Mouse (Mus musculus) limb, embryonic 14.5 days (tissue): ENCODE measurements around the gene Hist1h3i. TPM values are rescaled to one million over a fixed set of nuclear protein-coding genes. Genes with fewer than 3 reads are reported as not detected.
"Not testable (repeated sequence)": the region's sequence is repeated elsewhere in the genome, so short reads cannot be mapped to it uniquely, and the experiment has no call there.

Experiments
- ATAC-seq: fragments of 200-750 bp; cut with Nextera tagmentation; 2 replicates; pipeline ENCODE4 v1.8.0; 2017; ENCODE audit warnings: low read depth, moderate number of reproducible peaks, moderate TSS enrichment; ENCODE audit not compliant: low FRiP score
- DNase-seq: peaks from one replicate; pipeline ENCODE4 v3.0.0-alpha.2; 2015; ENCODE audit warnings: low spot score
- H3K27ac ChIP-seq: fragments of 300-500 bp; sonication (generic); replicated peaks from 2 replicates; pipeline ENCODE4 v1.5.1; 2014; ENCODE audit warnings: low read depth, mild to moderate bottlenecking, low read length, moderate library complexity, mixed read lengths
- H3K27me3 ChIP-seq: fragments of 300-500 bp; sonication (generic); 2 replicates; pipeline ENCODE4 v1.6.1; 2014; ENCODE audit warnings: low read length, mixed read lengths; ENCODE audit not compliant: control insufficient read depth, insufficient read depth
- H3K36me3 ChIP-seq: fragments of 300-500 bp; sonication (generic); 2 replicates; pipeline ENCODE4 v1.6.1; 2014; ENCODE audit warnings: mild to moderate bottlenecking, low read length, moderate library complexity, mixed read lengths; ENCODE audit not compliant: control insufficient read depth, insufficient read depth
- H3K4me1 ChIP-seq: fragments of 300-500 bp; sonication (generic); 2 replicates; pipeline ENCODE4 v1.6.1; 2014; ENCODE audit warnings: antibody characterized with exemption, low read length, mixed read lengths; ENCODE audit not compliant: control insufficient read depth, insufficient read depth
- H3K4me2 ChIP-seq: fragments of 300-500 bp; sonication (generic); replicated peaks from 2 replicates; pipeline ENCODE4 v1.6.1; 2014; ENCODE audit warnings: low read depth, mild to moderate bottlenecking, low read length, moderate library complexity; ENCODE audit not compliant: severe bottlenecking
- H3K4me3 ChIP-seq: fragments of 300-500 bp; sonication (generic); replicated peaks from 2 replicates; pipeline ENCODE4 v1.5.1; 2014; ENCODE audit warnings: low read length
- H3K9ac ChIP-seq: fragments of 300-500 bp; sonication (generic); 2 replicates; pipeline ENCODE4 v1.6.1; 2014; ENCODE audit warnings: mild to moderate bottlenecking, low read depth, low read length, moderate library complexity; ENCODE audit not compliant: severe bottlenecking
- H3K9me3 ChIP-seq: fragments of 300-500 bp; sonication (generic); 2 replicates; pipeline ENCODE4 v1.6.1; 2016; ENCODE audit warnings: low read length; ENCODE audit not compliant: control insufficient read depth
- POLR2A ChIP-seq: fragments of 200-500 bp; IDR thresholded peaks from 2 replicates; pipeline ENCODE4 v1.8.0; 2012; ENCODE audit warnings: inconsistent platforms, mild to moderate bottlenecking, moderate library complexity, borderline replicate concordance; ENCODE audit not compliant: insufficient read depth, insufficient read length; ENCODE audit errors: extremely low read depth
- WGBS: fragments of 180-500 bp; shearing (Covaris S2); extraction: QIAGEN DNeasy Blood & Tissue Kit; methylation state at CpG from one replicate; pipeline ENCODE4 v1.1.7; 2014; 5-methylcytosine and 5-hydroxymethylcytosine counted together
- polyA plus RNA-seq, 2 experiments: library from polyadenylated mRNA; depleted of rRNA in 1 of 2; stranded (reverse) in 1 of 2; unstranded in 1 of 2; fragments of >200 nt; fragmentation: Nextera tagmentation in 1 of 2; extraction: Ambion mirVana in 1 of 2; gene quantifications; 2 replicates each; pipeline versions ENCODE4 v1.2.1 to v1.2.3; 2012 to 2014

Gene Hist1h3i
- polyA plus RNA-seq, 2 experiments: 39.9 to 142 TPM

DNA sequence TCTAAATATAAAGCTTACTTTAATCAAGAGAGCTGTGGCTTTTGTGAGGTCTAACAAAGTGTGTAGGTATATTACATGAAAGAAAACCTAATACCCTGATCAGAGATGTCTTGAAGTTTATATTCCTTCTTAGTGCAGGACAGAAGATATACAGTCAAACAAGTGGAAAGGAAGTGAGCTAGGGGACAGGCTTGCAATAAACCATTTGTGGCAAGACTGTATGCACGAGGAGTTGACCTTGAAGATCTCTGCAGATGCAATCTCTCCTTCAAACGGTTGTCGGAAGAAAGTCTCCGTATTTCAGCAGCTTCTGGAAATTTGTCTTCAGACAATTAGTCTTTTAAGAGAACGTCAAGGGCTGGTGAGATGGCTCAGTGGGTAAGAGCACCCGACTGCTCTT lies 6.8 kb upstream of the Hist1h3i start:
- WGBS: 58% methylated on average over 6 of the region's 6 CpGs
- no peak overlapping the region for H3K4me3 ChIP-seq
- H3K9me3 ChIP-seq: no peaks in the 10 kb centered on the region
- ATAC-seq (no peak), DNase-seq (no peak)
- H3K9ac ChIP-seq: no peak overlapping the region
- H3K27ac ChIP-seq: no peak overlapping the region
- H3K4me1 ChIP-seq: peaks cover 19% of the 10 kb centered on the region
- H3K36me3 ChIP-seq: no peaks in the 10 kb centered on the region
- H3K27me3 ChIP-seq: no peaks in the 10 kb centered on the region
- no peak for TF ChIP-seq POLR2A
- no peak overlapping the region for H3K4me2 ChIP-seq

DNA sequence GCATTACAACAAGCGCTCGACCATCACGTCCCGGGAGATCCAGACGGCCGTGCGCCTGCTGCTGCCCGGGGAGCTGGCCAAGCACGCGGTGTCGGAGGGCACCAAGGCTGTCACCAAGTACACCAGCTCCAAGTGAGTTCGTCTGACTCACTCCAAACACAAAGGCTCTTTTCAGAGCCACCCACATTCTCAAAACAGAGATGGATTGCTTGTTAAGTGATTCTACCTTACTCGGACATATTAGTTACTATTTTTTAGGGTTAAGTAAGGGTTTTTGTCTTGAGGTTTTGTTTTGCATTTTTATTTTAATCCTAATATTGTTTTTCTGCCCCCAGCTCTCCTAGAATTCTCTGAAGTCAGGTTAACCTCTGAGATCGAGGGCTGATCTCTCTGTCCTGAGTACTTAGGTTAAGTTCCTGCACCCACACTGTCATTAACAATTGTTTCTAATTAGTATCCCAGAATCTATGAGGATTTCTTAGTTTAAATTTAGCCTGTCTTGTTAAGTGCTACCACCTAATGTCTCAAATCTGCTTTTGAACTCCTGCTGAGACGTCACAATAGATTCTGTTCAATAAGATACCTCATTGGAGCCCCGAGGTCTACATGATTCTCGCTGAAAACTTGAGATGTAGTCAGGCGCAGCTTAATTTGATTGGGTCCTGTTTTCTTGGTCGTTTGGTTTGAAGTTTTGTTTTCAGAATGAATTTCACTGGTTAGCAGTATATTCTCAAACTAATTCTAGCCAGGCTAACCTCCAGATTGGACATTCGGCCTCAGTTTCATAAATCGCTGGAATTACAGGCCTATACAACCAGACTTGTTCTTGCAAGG lies 4.8 kb upstream of the Hist1h3i start:
- 20% methylated on average over 11 of the region's 21 CpGs for WGBS
- DNase-seq (peak; percentile 18), ATAC-seq (no peak)
- Histone ChIP-seq H3K27ac (peak overlapping the region; percentile 79), H3K9ac (peak overlapping the region; percentile 50), H3K4me1 (peaks cover 27% of the 10 kb centered on the region), H3K4me2 (peak overlapping the region; percentile 46), H3K9me3 (no peaks in the 10 kb centered on the region), H3K36me3 (no peaks in the 10 kb centered on the region), H3K4me3 (peak overlapping the region; percentile 37), H3K27me3 (no peaks in the 10 kb centered on the region)
- no peak for TF ChIP-seq POLR2A

DNA sequence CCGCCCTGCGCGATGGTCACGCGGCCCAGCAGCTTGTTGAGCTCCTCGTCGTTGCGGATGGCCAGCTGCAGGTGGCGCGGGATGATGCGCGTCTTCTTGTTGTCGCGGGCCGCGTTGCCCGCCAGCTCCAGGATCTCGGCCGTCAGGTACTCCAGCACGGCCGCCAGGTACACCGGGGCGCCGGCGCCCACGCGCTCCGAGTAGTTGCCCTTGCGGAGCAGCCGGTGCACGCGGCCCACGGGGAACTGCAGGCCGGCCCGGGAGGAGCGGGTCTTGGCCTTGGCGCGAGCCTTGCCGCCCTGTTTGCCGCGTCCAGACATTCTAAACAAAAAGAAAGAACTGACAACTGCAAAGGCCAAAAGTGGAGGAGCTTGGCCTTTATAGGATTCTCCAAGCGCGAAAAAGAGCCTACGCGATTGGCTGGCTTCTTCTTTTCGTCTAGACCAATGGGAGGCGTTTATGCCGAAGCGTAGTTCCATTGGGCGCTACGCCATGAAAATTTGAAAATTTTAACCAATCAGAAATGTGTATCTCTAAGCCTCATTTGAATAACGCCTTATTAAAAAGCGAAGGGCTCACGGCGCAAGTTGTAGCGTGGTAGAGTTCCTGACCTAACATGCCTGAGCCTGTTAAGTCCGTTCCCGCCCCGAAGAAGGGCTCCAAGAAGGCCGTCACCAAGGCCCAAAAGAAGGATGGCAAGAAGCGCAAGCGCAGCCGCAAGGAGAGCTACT lies 3.9 kb upstream of the Hist1h3i start, which contains the start of the genes Hist1h2an and Hist1h2bp:
TSS of gene Hist1h2an (minus strand) at position 320 of the 731 bp plus-strand sequence.
TSS of gene Hist1h2bp (plus strand) at position 563 of the 731 bp plus-strand sequence.
- DNase-seq (peak; percentile 99), ATAC-seq (peak; percentile 91)
- WGBS: under 1% methylated on average over 29 of the region's 63 CpGs
- H3K36me3 ChIP-seq, H3K27me3 ChIP-seq, H3K9me3 ChIP-seq: not testable (repeated sequence)
- Histone ChIP-seq H3K27ac (peak within 1 kb of the TSS; percentile 85), H3K4me1 (peaks cover 27% of the 10 kb centered on the region), H3K4me3 (peak within 1 kb of the TSS; percentile 37), H3K9ac (peak within 1 kb of the TSS; percentile 52), H3K4me2 (peak within 1 kb of the TSS; percentile 50)
- TF ChIP-seq POLR2A: peak; percentile 40; the same call in 1 of the 2 replicates

DNA sequence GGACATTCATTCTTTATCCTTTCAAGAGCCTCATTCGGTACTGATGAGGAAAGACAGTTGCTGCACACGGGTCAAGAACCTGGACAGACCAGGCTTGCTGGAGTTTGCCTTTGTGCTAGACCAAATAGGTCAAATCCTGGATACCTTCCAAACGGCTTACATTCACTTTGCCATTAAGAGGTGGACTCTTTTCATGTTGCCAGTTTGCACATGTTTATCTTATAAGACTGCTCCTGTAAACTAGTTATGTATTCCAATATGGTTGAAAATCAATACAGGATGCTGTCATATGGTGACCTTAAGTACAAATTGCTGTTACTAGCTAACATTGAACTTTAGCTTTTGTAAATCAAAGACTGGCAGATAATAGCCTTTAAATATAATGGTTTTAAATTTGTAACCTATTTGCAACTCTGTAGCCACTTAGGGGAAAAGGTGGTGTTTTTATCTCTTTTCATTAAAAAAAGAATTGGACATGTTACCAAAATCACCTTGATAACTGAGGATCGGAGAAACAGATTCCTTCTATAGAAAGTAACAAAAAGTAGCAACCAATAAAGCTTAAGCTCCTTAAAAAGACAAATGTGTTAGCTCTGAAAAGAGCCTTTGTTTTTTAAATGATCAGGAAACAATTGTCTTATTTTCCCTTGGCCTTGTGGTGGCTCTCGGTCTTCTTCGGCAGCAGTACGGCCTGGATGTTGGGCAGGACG lies 3.2 kb upstream of the Hist1h3i start:
- TF ChIP-seq POLR2A: peak; percentile 72; the same call in 1 of the 2 replicates
- Histone ChIP-seq H3K27ac (peak overlapping the region; percentile 85), H3K4me1 (peaks cover 27% of the 10 kb centered on the region), H3K4me2 (peak overlapping the region; percentile 50), H3K4me3 (peak overlapping the region; percentile 37), H3K27me3 (no peaks in the 10 kb centered on the region), H3K36me3 (no peaks in the 10 kb centered on the region), H3K9ac (peak overlapping the region; percentile 52), H3K9me3 (no peaks in the 10 kb centered on the region)
- DNase-seq (peak; percentile 50), ATAC-seq (no peak)
- 11% methylated on average over 8 of the region's 8 CpGs for WGBS

DNA sequence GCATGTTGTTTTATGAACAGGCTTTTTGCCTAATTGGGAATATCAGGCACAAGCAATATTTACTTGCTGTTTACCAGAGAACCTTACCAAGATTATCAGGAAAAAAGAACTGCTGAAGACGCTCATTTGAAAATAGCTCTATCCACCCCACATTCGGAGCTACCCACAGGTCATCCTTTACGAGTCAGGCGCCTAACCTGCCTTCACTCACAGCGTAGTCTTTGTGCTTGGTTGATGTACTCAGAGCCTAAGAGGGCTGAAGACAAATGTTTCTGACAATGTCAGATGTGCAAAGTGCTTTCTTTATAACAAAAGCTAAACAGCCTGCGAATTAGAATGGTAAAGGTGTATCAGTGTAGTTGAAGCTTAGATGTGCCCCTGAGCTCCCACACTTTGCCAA lies 1.1 kb upstream of the Hist1h3i start:
- no peaks in the 10 kb centered on the region for H3K9me3 ChIP-seq
- no peak for TF ChIP-seq POLR2A
- no peaks in the 10 kb centered on the region for H3K27me3 ChIP-seq
- 27% methylated on average over 6 of the region's 6 CpGs for WGBS
- DNase-seq (no peak), ATAC-seq (no peak)
- H3K4me2 ChIP-seq: peak overlapping the region; percentile 72
- peak overlapping the region; percentile 36; the same call in 1 of the 2 replicates for H3K4me3 ChIP-seq
- H3K4me1 ChIP-seq: peaks cover 20% of the 10 kb centered on the region
- peak overlapping the region; percentile 93 for H3K27ac ChIP-seq
- peak overlapping the region; percentile 52 for H3K9ac ChIP-seq
- H3K36me3 ChIP-seq: no peaks in the 10 kb centered on the region
